Mouse (Mus musculus) heart, adult 2 months (tissue): Measurements from ENCODE around the gene Arhgdig.

Source experiments
- EP300 ChIP-seq: fragments of 200-500 bp; IDR thresholded peaks from 2 replicates; pipeline ENCODE4 v1.6.1; 2011; ENCODE audit warnings: low read depth, low read length, control low read depth; ENCODE audit not compliant: insufficient read depth
- POLR2A ChIP-seq: fragments of 200-500 bp; IDR thresholded peaks from 2 replicates; pipeline ENCODE4 v1.6.1; 2011; ENCODE audit warnings: mild to moderate bottlenecking, low read depth, low read length, control low read depth; ENCODE audit not compliant: insufficient read depth

- no peak for TF ChIP-seq POLR2A
- no peak for TF ChIP-seq EP300
Observed at GRCm38 (mm10) chr17:26231156-26231555, 23.6 kb upstream of the Arhgdig start.
